Comparison of ENCODE assay signal across 15 mouse cellular contexts in the genomic region with DNA sequence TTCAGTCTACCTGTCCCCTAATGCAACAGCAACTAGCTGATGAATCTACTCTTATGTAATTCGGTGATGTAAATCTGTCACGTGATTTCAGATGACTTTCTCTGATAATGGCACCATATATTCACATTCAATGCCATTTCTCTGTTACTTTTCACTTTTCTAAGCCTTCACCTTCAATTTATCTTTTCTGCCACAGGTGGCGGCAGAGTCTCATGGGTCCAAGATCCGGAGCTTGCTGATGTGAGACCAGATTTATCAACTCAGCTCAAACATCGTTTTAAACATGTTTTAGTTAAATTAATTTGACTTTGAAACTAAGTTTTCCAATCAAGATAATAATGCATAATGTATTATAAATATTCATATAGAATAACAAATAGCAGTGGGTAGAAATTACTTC.
DNase-seq lines count a peak whose midpoint lies in the region; ATAC-seq and TF ChIP-seq lines count a peak whose summit lies in the region.
"Had no signal": no experiment of that assay in that cellular context is flagged by ENCODE, and none has a peak within 500 bp of the region (broad histone marks: within the 10 kb centered on the region; RNA-seq: fewer than 3 reads in every experiment).

No protein-coding gene starts in this region.

- no peaks in the 10 kb centered on the region for H3K4me1 ChIP-seq in embryonic facial prominence, embryonic 11.5 days (ENCODE audit: control insufficient read depth, insufficient read depth, low read length)
- H3K4me1 ChIP-seq in embryonic facial prominence, embryonic 10.5 days = no peaks in the 10 kb centered on the region
- no peaks in the 10 kb centered on the region for H3K4me1 ChIP-seq in midbrain, postnatal 0 days (ENCODE audit: insufficient read depth, low read length)
- no peaks in the 10 kb centered on the region for H3K4me1 ChIP-seq in midbrain, embryonic 13.5 days (replicated peaks)
- H3K4me1 ChIP-seq in liver, embryonic 12.5 days = no peaks in the 10 kb centered on the region
- H3K4me1 ChIP-seq: forebrain, embryonic 13.5 days; hindbrain, embryonic 15.5 days; limb, embryonic 15.5 days; stomach, embryonic 15.5 days had no signal

- H3K36me3 ChIP-seq in embryonic facial prominence, embryonic 11.5 days (replicated peaks; ENCODE audit: control insufficient read depth, insufficient read depth, low read depth, low read length) = no peaks in the 10 kb centered on the region
- H3K36me3 ChIP-seq in embryonic facial prominence, embryonic 10.5 days (replicated peaks) = no peaks in the 10 kb centered on the region
- H3K36me3 ChIP-seq in midbrain, postnatal 0 days (ENCODE audit: insufficient read depth, low read length) = no peaks in the 10 kb centered on the region
- no peaks in the 10 kb centered on the region for H3K36me3 ChIP-seq in midbrain, embryonic 13.5 days
- H3K36me3 ChIP-seq in liver, embryonic 12.5 days = no peaks in the 10 kb centered on the region
- H3K36me3 ChIP-seq: hindbrain, embryonic 15.5 days; limb, embryonic 15.5 days; stomach, embryonic 15.5 days had no signal

- H3K9me3 ChIP-seq in embryonic facial prominence, embryonic 11.5 days (replicated peaks; ENCODE audit: control insufficient read depth, low read length) = no peaks in the 10 kb centered on the region
- H3K9me3 ChIP-seq in embryonic facial prominence, embryonic 10.5 days = no peaks in the 10 kb centered on the region
- H3K9me3 ChIP-seq in midbrain, postnatal 0 days (ENCODE audit: low read length) = no peaks in the 10 kb centered on the region
- H3K9me3 ChIP-seq in midbrain, embryonic 13.5 days = no peaks in the 10 kb centered on the region
- H3K9me3 ChIP-seq in liver, embryonic 12.5 days (replicated peaks) = no peaks in the 10 kb centered on the region
- H3K9me3 ChIP-seq: forebrain, embryonic 13.5 days; hindbrain, embryonic 15.5 days; limb, embryonic 15.5 days; stomach, embryonic 15.5 days had no signal

- H3K4me2 ChIP-seq in embryonic facial prominence, embryonic 11.5 days (ENCODE audit: low read depth, low read length) = no peak overlapping the region
- no peak overlapping the region for H3K4me2 ChIP-seq in midbrain, postnatal 0 days (ENCODE audit: low read depth, low read length, poor library complexity, severe bottlenecking)
- no peak overlapping the region for H3K4me2 ChIP-seq in midbrain, embryonic 13.5 days (replicated peaks)
- H3K4me2 ChIP-seq in liver, embryonic 12.5 days = no peak overlapping the region
- H3K4me2 ChIP-seq: forebrain, embryonic 13.5 days; hindbrain, embryonic 15.5 days; limb, embryonic 15.5 days; stomach, embryonic 15.5 days had no signal

- H3K9ac ChIP-seq in embryonic facial prominence, embryonic 11.5 days (replicated peaks; ENCODE audit: low read length) = no peak overlapping the region
- H3K9ac ChIP-seq in midbrain, postnatal 0 days (replicated peaks; ENCODE audit: low read length, poor library complexity, severe bottlenecking) = no peak overlapping the region
- H3K9ac ChIP-seq in midbrain, embryonic 13.5 days (replicated peaks) = no peak overlapping the region
- no peak overlapping the region for H3K9ac ChIP-seq in liver, embryonic 12.5 days
- H3K9ac ChIP-seq: forebrain, embryonic 13.5 days; hindbrain, embryonic 15.5 days; limb, embryonic 15.5 days; stomach, embryonic 15.5 days had no signal

- no peaks in the 10 kb centered on the region for H3K27me3 ChIP-seq in embryonic facial prominence, embryonic 11.5 days (ENCODE audit: control insufficient read depth, insufficient read depth, low read length)
- H3K27me3 ChIP-seq in embryonic facial prominence, embryonic 10.5 days (replicated peaks; ENCODE audit: low read depth, poor library complexity, severe bottlenecking) = no peaks in the 10 kb centered on the region
- H3K27me3 ChIP-seq in midbrain, postnatal 0 days (ENCODE audit: insufficient read depth, low read length) = no peaks in the 10 kb centered on the region
- no peaks in the 10 kb centered on the region for H3K27me3 ChIP-seq in midbrain, embryonic 13.5 days
- no peaks in the 10 kb centered on the region for H3K27me3 ChIP-seq in liver, embryonic 12.5 days (replicated peaks)
- H3K27me3 ChIP-seq: forebrain, embryonic 13.5 days; hindbrain, embryonic 15.5 days; limb, embryonic 15.5 days; stomach, embryonic 15.5 days had no signal

- DNase-seq in embryonic facial prominence, embryonic 11.5 days (ENCODE audit: low spot score) = peak; percentile 10
- no peak for DNase-seq in embryonic facial prominence, embryonic 10.5 days (ENCODE audit: low spot score)
- peak; percentile 47 for DNase-seq in midbrain, postnatal 0 days (ENCODE audit: low spot score)
- peak; percentile 8 to 28 for DNase-seq in layer of hippocampus, postnatal 14 days (ENCODE audit: low spot score in 2 of 2)
- DNase-seq in gastrocnemius, adult 2 months = no peak
- DNase-seq: kidney, postnatal 36 days had no signal

- WGBS in embryonic facial prominence, embryonic 11.5 days = 51% methylated on average over 5 of the region's 5 CpGs
- WGBS in embryonic facial prominence, embryonic 10.5 days = 54% methylated on average over 5 of the region's 5 CpGs
- WGBS in midbrain, postnatal 0 days = 41% methylated on average over 5 of the region's 5 CpGs
- 55% methylated on average over 5 of the region's 5 CpGs for WGBS in midbrain, embryonic 13.5 days
- WGBS in liver, embryonic 12.5 days (ENCODE audit: insufficient replicate concordance) = 48% methylated on average over 5 of the region's 5 CpGs

- ATAC-seq in embryonic facial prominence, embryonic 11.5 days (replicated peaks; ENCODE audit: insufficient number of reproducible peaks, low FRiP score, low TSS enrichment, low read depth) = no peak
- ATAC-seq in midbrain, postnatal 0 days (ENCODE audit: low FRiP score) = no peak
- no peak for ATAC-seq in midbrain, embryonic 13.5 days
- ATAC-seq in liver, embryonic 12.5 days = no peak
- ATAC-seq in activated CD4-positive, CD25-positive, alpha-beta regulatory T cell, adult 4 months = no peak
- ATAC-seq: forebrain, embryonic 13.5 days had no signal

- peak; percentile 75 for TF ChIP-seq CTCF in midbrain, postnatal 0 days (IDR thresholded peaks at IDR 0.05)
- TF ChIP-seq CTCF in gastrocnemius, adult 2 months (IDR thresholded peaks at IDR 0.05) = no peak

- H3K4me3 ChIP-seq in embryonic facial prominence, embryonic 11.5 days (ENCODE audit: low read depth, low read length) = no peak overlapping the region
- no peak overlapping the region for H3K4me3 ChIP-seq in embryonic facial prominence, embryonic 10.5 days
- no peak overlapping the region for H3K4me3 ChIP-seq in midbrain, postnatal 0 days (ENCODE audit: low read depth, low read length)
- H3K4me3 ChIP-seq in midbrain, embryonic 13.5 days (replicated peaks) = no peak overlapping the region
- H3K4me3 ChIP-seq in liver, embryonic 12.5 days = no peak overlapping the region
- no peak overlapping the region for H3K4me3 ChIP-seq in gastrocnemius, adult 2 months
- H3K4me3 ChIP-seq: forebrain, embryonic 13.5 days; hindbrain, embryonic 15.5 days; limb, embryonic 15.5 days; myocyte; stomach, embryonic 15.5 days had no signal

- H3K27ac ChIP-seq in embryonic facial prominence, embryonic 11.5 days (replicated peaks; ENCODE audit: low read depth, low read length) = no peak overlapping the region
- no peak overlapping the region for H3K27ac ChIP-seq in embryonic facial prominence, embryonic 10.5 days (replicated peaks)
- H3K27ac ChIP-seq in midbrain, postnatal 0 days (ENCODE audit: low read depth, low read length) = no peak overlapping the region
- no peak overlapping the region for H3K27ac ChIP-seq in midbrain, embryonic 13.5 days
- H3K27ac ChIP-seq in liver, embryonic 12.5 days = no peak overlapping the region
- no peak overlapping the region for H3K27ac ChIP-seq in gastrocnemius, adult 2 months
- H3K27ac ChIP-seq: forebrain, embryonic 13.5 days; hindbrain, embryonic 15.5 days; limb, embryonic 15.5 days; macrophage; stomach, embryonic 15.5 days had no signal

- intact Hi-C loops in gastrocnemius, adult 2 months (cut with DNase I) = no loop called here

Comparison
In these comparisons a context has a peak if more than half of its experiments do, and no peak if none do; other contexts are left out.
1. DNase-seq: peak in embryonic facial prominence, embryonic 11.5 days (single experiment), midbrain, postnatal 0 days (single experiment) and layer of hippocampus, postnatal 14 days (2 of 2); none in embryonic facial prominence, embryonic 10.5 days (single experiment) and gastrocnemius, adult 2 months (single experiment).